Mouse (Mus musculus): ENCODE results near the gene Per2.

- no peak for TF ChIP-seq USF1 (IDR thresholded peaks at IDR 0.05; ENCODE audit: low read depth, low read length)
- no peak for TF ChIP-seq POLR2AphosphoS2 (IDR thresholded peaks at IDR 0.05; ENCODE audit: low read depth, low read length)
- TF ChIP-seq MXI1 (IDR thresholded peaks at IDR 0.05; ENCODE audit: low read depth, low read length), result no peak
Observed at GRCm38 (mm10) chr1:91439776-91440175, 19.3 kb downstream of the Per2 start.
